Mouse (Mus musculus) heart, adult 8-10 months (tissue): Measurements from ENCODE around the gene Rbfox2. TPM values are rescaled to one million over a fixed set of nuclear protein-coding genes. Genes with fewer than 3 reads are reported as not detected.

Experiments
- DNase-seq: peaks from one replicate; pipeline ENCODE4 v3.0.0; 2022; ENCODE audit warnings: low spot score
- total RNA-seq, 4 experiments: library from RNA; stranded (reverse); gene quantifications; 2 replicates each; pipeline ENCODE4 v1.2.4; 2022

Rbfox2 gene
- total RNA-seq, 4 experiments from 2014 or later = 87.6 to 108 (median 101) TPM

GRCm38 (mm10) chr15:77234296-77234695 is 72.5 kb downstream of the Rbfox2 start:
- no peak for DNase-seq

GRCm38 (mm10) chr15:77230144-77230543 is 76.7 kb downstream of the Rbfox2 start:
- DNase-seq = no peak

GRCm38 (mm10) chr15:77226831-77227354 is 79.9 kb downstream of the Rbfox2 start:
- no peak for DNase-seq

GRCm38 (mm10) chr15:77225858-77226257 is 80.9 kb downstream of the Rbfox2 start:
- DNase-seq = no peak

GRCm38 (mm10) chr15:77225274-77225673 is 81.5 kb downstream of the Rbfox2 start:
- no peak for DNase-seq

- no peak for DNase-seq
Measured at GRCm38 (mm10) chr15:77220833-77221232, 86.0 kb downstream of the Rbfox2 start.

- DNase-seq = peak; percentile 64
Measured at GRCm38 (mm10) chr15:77220137-77220536, 86.7 kb downstream of the Rbfox2 start.

GRCm38 (mm10) chr15:77219571-77219970 is 87.2 kb downstream of the Rbfox2 start:
- no peak for DNase-seq

- DNase-seq = no peak
Measured at GRCm38 (mm10) chr15:77218007-77218406, 88.8 kb downstream of the Rbfox2 start.

GRCm38 (mm10) chr15:77217523-77217922 is 89.3 kb downstream of the Rbfox2 start:
- DNase-seq = no peak

- no peak for DNase-seq
Measured at GRCm38 (mm10) chr15:77216704-77217103, 90.1 kb downstream of the Rbfox2 start.

- no peak for DNase-seq
Measured at GRCm38 (mm10) chr15:77215178-77215800, 91.5 kb downstream of the Rbfox2 start.

GRCm38 (mm10) chr15:77214410-77215107 is 92.2 kb downstream of the Rbfox2 start:
- no peak for DNase-seq

- DNase-seq = no peak
Measured at GRCm38 (mm10) chr15:77213829-77214228, 93.0 kb downstream of the Rbfox2 start.

- DNase-seq = no peak
Measured at GRCm38 (mm10) chr15:77212818-77213217, 94.0 kb downstream of the Rbfox2 start.

GRCm38 (mm10) chr15:77212217-77212757 is 94.5 kb downstream of the Rbfox2 start:
- no peak for DNase-seq

GRCm38 (mm10) chr15:77206996-77207395 is 99.8 kb downstream of the Rbfox2 start:
- no peak for DNase-seq

- DNase-seq = no peak
Measured at GRCm38 (mm10) chr15:77204951-77205350, 101.9 kb downstream of the Rbfox2 start.

- DNase-seq = no peak
Measured at GRCm38 (mm10) chr15:77203255-77203981, 103.4 kb downstream of the Rbfox2 start.

GRCm38 (mm10) chr15:77202881-77203254 is 103.9 kb downstream of the Rbfox2 start:
- DNase-seq = no peak

- peak; percentile 74 for DNase-seq
Measured at GRCm38 (mm10) chr15:77202223-77202622, 104.6 kb downstream of the Rbfox2 start.

- DNase-seq = peak; percentile 64
Measured at GRCm38 (mm10) chr15:77196827-77197226, 110.0 kb downstream of the Rbfox2 start.
